Mouse (Mus musculus) adrenal gland (tissue): ENCODE measurements around the gene Phactr1.

ENCODE experiments used
- intact Hi-C: fragments of 180-260 bp; cut with DNase I; formaldehyde crosslinking; loops from one replicate; pipeline ENCODE4 v1.15.1; 2025

Phactr1 gene

GRCm38 (mm10) chr13:42757654-42758400 is 77.4 kb downstream of the Phactr1 start:
- intact Hi-C loops: no loop called here

- intact Hi-C loops: no loop called here
Observed at GRCm38 (mm10) chr13:42759170-42759569, 78.7 kb downstream of the Phactr1 start.

- intact Hi-C loops: no loop called here
Observed at GRCm38 (mm10) chr13:42760907-42761544, 80.6 kb downstream of the Phactr1 start.

- intact Hi-C loops: no loop called here
Observed at GRCm38 (mm10) chr13:42772314-42772713, 91.9 kb downstream of the Phactr1 start.

- intact Hi-C loops: no loop called here
Observed at GRCm38 (mm10) chr13:42774040-42774439, 93.6 kb downstream of the Phactr1 start.

- intact Hi-C loops: no loop called here
Observed at GRCm38 (mm10) chr13:42782151-42782550, 101.7 kb downstream of the Phactr1 start.

- intact Hi-C loops: no loop called here
Observed at GRCm38 (mm10) chr13:42789221-42789620, 108.8 kb downstream of the Phactr1 start.

GRCm38 (mm10) chr13:42792279-42792678 is 111.9 kb downstream of the Phactr1 start:
- intact Hi-C loops: loop anchor here (2.0 kb wide), 1 partner anchor 167 kb away; no protein-coding TSS in a partner anchor

GRCm38 (mm10) chr13:42800523-42800922 is 120.1 kb downstream of the Phactr1 start:
- intact Hi-C loops: no loop called here

- intact Hi-C loops: no loop called here
Observed at GRCm38 (mm10) chr13:42804314-42804713, 123.9 kb downstream of the Phactr1 start.

- intact Hi-C loops: no loop called here
Observed at GRCm38 (mm10) chr13:42812762-42813161, 132.3 kb downstream of the Phactr1 start.

- intact Hi-C loops: no loop called here
Observed at GRCm38 (mm10) chr13:42818378-42818777, 138.0 kb downstream of the Phactr1 start.

- intact Hi-C loops: no loop called here
Observed at GRCm38 (mm10) chr13:42820513-42820912, 140.1 kb downstream of the Phactr1 start.

GRCm38 (mm10) chr13:42821426-42822106 is 141.1 kb downstream of the Phactr1 start:
- intact Hi-C loops: no loop called here

- intact Hi-C loops: no loop called here
Observed at GRCm38 (mm10) chr13:42822545-42822944, 142.1 kb downstream of the Phactr1 start.

GRCm38 (mm10) chr13:42823875-42824274 is 143.5 kb downstream of the Phactr1 start:
- intact Hi-C loops: no loop called here

- intact Hi-C loops: no loop called here
Observed at GRCm38 (mm10) chr13:42826602-42827001, 146.2 kb downstream of the Phactr1 start.

- intact Hi-C loops: no loop called here
Observed at GRCm38 (mm10) chr13:42828978-42829377, 148.6 kb downstream of the Phactr1 start.

GRCm38 (mm10) chr13:42835441-42835840 is 155.0 kb downstream of the Phactr1 start:
- intact Hi-C loops: no loop called here

- intact Hi-C loops: no loop called here
Observed at GRCm38 (mm10) chr13:42839358-42839757, 158.9 kb downstream of the Phactr1 start.

GRCm38 (mm10) chr13:42852086-42852485 is 171.7 kb downstream of the Phactr1 start:
- intact Hi-C loops: no loop called here

GRCm38 (mm10) chr13:42853900-42854595 is 173.6 kb downstream of the Phactr1 start:
- intact Hi-C loops: no loop called here
